Mouse (Mus musculus): ENCODE results near the gene Atxn7l1.

- TF ChIP-seq TAL1 (IDR thresholded peaks at IDR 0.05; ENCODE audit: low read length) (no peak), GATA1 (IDR thresholded peaks at IDR 0.05; ENCODE audit: low read length) (no peak)
Observed at GRCm38 (mm10) chr12:33242679-33243078, 95.2 kb downstream of the Atxn7l1 start.

Data from erythroblast, embryonic 14.5 days (primary cell).